ENCODE assay signal across 7 mouse cellular contexts in the genomic region with DNA sequence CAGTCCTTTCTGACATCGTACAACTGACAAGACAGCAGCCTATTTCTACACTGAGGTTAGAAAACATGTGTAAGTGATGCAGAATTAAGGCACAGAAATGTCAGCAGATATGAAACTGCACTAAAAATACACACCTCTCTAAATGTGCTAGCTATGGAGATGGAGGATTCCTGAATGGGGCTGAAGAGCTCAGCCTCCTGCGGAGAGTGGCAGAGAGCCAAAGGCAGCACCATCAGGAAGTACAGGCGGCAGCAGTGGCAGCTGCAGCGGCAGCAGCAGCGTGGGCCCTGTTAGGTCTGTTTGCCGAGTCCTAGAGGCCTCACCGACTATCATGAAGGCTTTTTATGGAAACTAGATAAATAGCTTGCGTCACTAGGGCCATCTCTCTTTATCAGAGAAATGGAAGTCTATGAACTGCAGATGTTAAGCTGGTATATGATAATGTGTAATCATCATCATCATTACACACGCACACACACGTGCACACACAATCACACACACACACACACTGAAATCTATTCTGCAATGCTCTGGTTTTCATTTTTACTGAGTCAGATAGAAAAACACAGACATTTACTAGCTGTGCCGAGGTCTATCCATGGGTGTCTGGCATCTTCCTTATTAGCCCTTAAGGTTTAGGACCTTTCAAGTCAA.
DNase-seq lines count a peak whose midpoint lies in the region; ATAC-seq and TF ChIP-seq lines count a peak whose summit lies in the region.

No protein-coding gene starts in this region.

- H3K9me3 ChIP-seq in heart, embryonic 13.5 days: no peaks in the 10 kb centered on the region
- no peaks in the 10 kb centered on the region for H3K9me3 ChIP-seq in lung, postnatal 0 days (ENCODE audit: low read length)
- H3K9me3 ChIP-seq in stomach, embryonic 14.5 days (ENCODE audit: control insufficient read depth, low read depth, low read length): no peaks in the 10 kb centered on the region

- 0 out of 2 replicates have a peak overlapping the region, but pooled peaks have one; percentile 15 for H3K9ac ChIP-seq in heart, embryonic 13.5 days
- no peak overlapping the region for H3K9ac ChIP-seq in lung, postnatal 0 days (replicated peaks; ENCODE audit: low read depth)
- H3K9ac ChIP-seq in stomach, embryonic 14.5 days (replicated peaks; ENCODE audit: low read depth, low read length): no peak overlapping the region

- peaks cover 36% of the 10 kb centered on the region for H3K4me1 ChIP-seq in heart, embryonic 13.5 days
- H3K4me1 ChIP-seq in lung, postnatal 0 days (ENCODE audit: insufficient read depth, low read depth, low read length): no peaks in the 10 kb centered on the region; the same call in 1 of the 2 replicates
- peaks cover 13% of the 10 kb centered on the region; the same call in 1 of the 2 replicates for H3K4me1 ChIP-seq in stomach, embryonic 14.5 days (ENCODE audit: control insufficient read depth, insufficient read depth, low read length)

- peak; percentile 17; the same call in 1 of the 2 replicates for TF ChIP-seq CTCF in lung, postnatal 0 days (IDR thresholded peaks at IDR 0.05)

- peak overlapping the region; percentile 72 for H3K27ac ChIP-seq in heart, embryonic 13.5 days (replicated peaks)
- no peak overlapping the region for H3K27ac ChIP-seq in lung, postnatal 0 days (ENCODE audit: low read length)
- H3K27ac ChIP-seq in stomach, embryonic 14.5 days (ENCODE audit: low read length): no peak overlapping the region

- no peak for TF ChIP-seq EP300 in lung, postnatal 0 days (IDR thresholded peaks at IDR 0.05)

- ATAC-seq in heart, embryonic 13.5 days (ENCODE audit: extremely low read depth, insufficient number of reproducible peaks, low FRiP score, low TSS enrichment): peak; percentile 58
- peak; percentile 47; the same call in 1 of the 2 replicates for ATAC-seq in lung, postnatal 0 days
- peak; percentile 51; the same call in 1 of the 2 replicates for ATAC-seq in stomach, embryonic 14.5 days (ENCODE audit: insufficient number of reproducible peaks, insufficient read depth, low FRiP score, low read depth)

- H3K4me3 ChIP-seq in heart, embryonic 13.5 days: no peak overlapping the region
- no peak overlapping the region for H3K4me3 ChIP-seq in lung, postnatal 0 days (ENCODE audit: low read depth, low read length)
- no peak overlapping the region for H3K4me3 ChIP-seq in stomach, embryonic 14.5 days (ENCODE audit: low read depth, low read length)

- peak; percentile 49 for DNase-seq in ovary, postnatal 36 days (ENCODE audit: low spot score)
- DNase-seq in ovary, postnatal 14 days (ENCODE audit: low spot score): no peak
- peak; percentile 30 for DNase-seq in brain, embryonic 18.5 days (ENCODE audit: low read depth, low spot score)
- DNase-seq in layer of hippocampus, adult 8-10 months (ENCODE audit: low spot score in 2 of 2): peak; percentile 61 to 71
- DNase-seq in lung, postnatal 0 days (ENCODE audit: low spot score): peak; percentile 66

- H3K36me3 ChIP-seq in heart, embryonic 13.5 days: no peaks in the 10 kb centered on the region
- H3K36me3 ChIP-seq in lung, postnatal 0 days (ENCODE audit: insufficient read depth, low read length): no peaks in the 10 kb centered on the region
- H3K36me3 ChIP-seq in stomach, embryonic 14.5 days (ENCODE audit: control insufficient read depth, insufficient read depth, low read length): no peaks in the 10 kb centered on the region

- WGBS in heart, embryonic 13.5 days: 8% methylated on average over 11 of the region's 11 CpGs
- 22% methylated on average over 11 of the region's 11 CpGs for WGBS in lung, postnatal 0 days
- 38% methylated on average over 11 of the region's 11 CpGs for WGBS in stomach, embryonic 14.5 days

- peak overlapping the region; percentile 45 for H3K4me2 ChIP-seq in heart, embryonic 13.5 days
- H3K4me2 ChIP-seq in lung, postnatal 0 days (replicated peaks; ENCODE audit: low read depth, low read length): no peak overlapping the region
- no peak overlapping the region for H3K4me2 ChIP-seq in stomach, embryonic 14.5 days (replicated peaks; ENCODE audit: low read depth, low read length)

- no peaks in the 10 kb centered on the region for H3K27me3 ChIP-seq in heart, embryonic 13.5 days (replicated peaks)
- no peaks in the 10 kb centered on the region for H3K27me3 ChIP-seq in lung, postnatal 0 days (replicated peaks; ENCODE audit: insufficient read depth, low read length)
- H3K27me3 ChIP-seq in stomach, embryonic 14.5 days (ENCODE audit: control insufficient read depth, insufficient read depth, low read length): no peaks in the 10 kb centered on the region
